Mouse (Mus musculus) monocyte, adult 5-6 weeks (primary cell): ENCODE data around the gene Zfp382. TPM values are rescaled to one million over a fixed set of nuclear protein-coding genes. Genes with fewer than 3 reads are reported as not detected.

ENCODE experiments used
- total RNA-seq: library from RNA; stranded (forward); fragments of 200-1000, 200-491, 200-594 nt; gene quantifications from 3 replicates; pipeline ENCODE4 v1.2.3, GENCODE M21; 2017

The Zfp382 gene
- total RNA-seq, 1 experiment from 2014 or later: 3.6 TPM

Other genes with a start within 250 kb of the Zfp382 start
- gene Zfp27, start 215.4 kb upstream of the Zfp382 start, total RNA-seq: 4.4 to 8.6 TPM (median 5.5 TPM) in 3 replicates
- 0.95 to 2.2 TPM in 2 of 3 replicates, not detected in the other for gene Zfp383, start 213.7 kb upstream of the Zfp382 start, total RNA-seq
- gene Zfp74, start 167.9 kb upstream of the Zfp382 start, total RNA-seq: 2.3 to 8.2 TPM (median 3.1 TPM) in 3 replicates
- gene Zfp568, start 138.0 kb upstream of the Zfp382 start, total RNA-seq: 25.8 to 32.8 TPM (median 32.4 TPM) in 3 replicates
- 0.85 to 3.6 TPM (median 1.7 TPM) in 3 replicates for gene Zfp14, start 70.6 kb upstream of the Zfp382 start, total RNA-seq
- gene Zfp82, start 49.0 kb upstream of the Zfp382 start, total RNA-seq: 3.8 to 9.1 TPM (median 4.3 TPM) in 3 replicates
- gene Gm26920, start 31.5 kb upstream of the Zfp382 start, total RNA-seq: not detected in 3 replicates
- gene Zfp566, start 31.4 kb upstream of the Zfp382 start, total RNA-seq: 0.43 to 3.1 TPM in 2 of 3 replicates, not detected in the other
- 12.9 to 53.8 TPM (median 19.3 TPM) in 3 replicates for gene Zfp260, start 27.2 kb upstream of the Zfp382 start, total RNA-seq
- 26.9 to 47.7 TPM (median 40.3 TPM) in 3 replicates for gene Zfp146, start 47.8 kb downstream of the Zfp382 start, total RNA-seq
- not detected in 3 replicates for gene Cox7a1, start 62.2 kb downstream of the Zfp382 start, total RNA-seq
- gene Capns1, start 76.9 kb downstream of the Zfp382 start, total RNA-seq: 217 to 229 TPM (median 219 TPM) in 3 replicates
- gene Polr2i, start 110.0 kb downstream of the Zfp382 start, total RNA-seq: 29.5 to 52.1 TPM (median 49.3 TPM) in 3 replicates
- 32.7 to 60.7 TPM (median 37.0 TPM) in 3 replicates for gene Tbcb, start 110.3 kb downstream of the Zfp382 start, total RNA-seq
- not detected in 3 replicates for gene Ovol3, start 113.8 kb downstream of the Zfp382 start, total RNA-seq
- gene Thap8, start 158.2 kb downstream of the Zfp382 start, total RNA-seq: 1.0 to 3.2 TPM in 2 of 3 replicates, not detected in the other
- 1.3 to 4.7 TPM (median 3.0 TPM) in 3 replicates for gene Wdr62, start 158.5 kb downstream of the Zfp382 start, total RNA-seq
- 2.2 TPM in 1 of 3 replicates, not detected in the others for gene Clip3, start 169.8 kb downstream of the Zfp382 start, total RNA-seq
- 27.8 to 47.4 TPM (median 35.8 TPM) in 3 replicates for gene Alkbh6, start 186.8 kb downstream of the Zfp382 start, total RNA-seq
- gene Syne4, start 192.9 kb downstream of the Zfp382 start, total RNA-seq: 3.0 TPM in 1 of 3 replicates, not detected in the others
- 2.2 to 10.7 TPM (median 8.0 TPM) in 3 replicates for gene E130208F15Rik, start 199.8 kb downstream of the Zfp382 start, total RNA-seq
- gene Sdhaf1, start 202.0 kb downstream of the Zfp382 start, total RNA-seq: 11.3 to 13.7 TPM (median 11.5 TPM) in 3 replicates
- gene Lrfn3, start 240.8 kb downstream of the Zfp382 start, total RNA-seq: not detected in 3 replicates